In the genomic region with DNA sequence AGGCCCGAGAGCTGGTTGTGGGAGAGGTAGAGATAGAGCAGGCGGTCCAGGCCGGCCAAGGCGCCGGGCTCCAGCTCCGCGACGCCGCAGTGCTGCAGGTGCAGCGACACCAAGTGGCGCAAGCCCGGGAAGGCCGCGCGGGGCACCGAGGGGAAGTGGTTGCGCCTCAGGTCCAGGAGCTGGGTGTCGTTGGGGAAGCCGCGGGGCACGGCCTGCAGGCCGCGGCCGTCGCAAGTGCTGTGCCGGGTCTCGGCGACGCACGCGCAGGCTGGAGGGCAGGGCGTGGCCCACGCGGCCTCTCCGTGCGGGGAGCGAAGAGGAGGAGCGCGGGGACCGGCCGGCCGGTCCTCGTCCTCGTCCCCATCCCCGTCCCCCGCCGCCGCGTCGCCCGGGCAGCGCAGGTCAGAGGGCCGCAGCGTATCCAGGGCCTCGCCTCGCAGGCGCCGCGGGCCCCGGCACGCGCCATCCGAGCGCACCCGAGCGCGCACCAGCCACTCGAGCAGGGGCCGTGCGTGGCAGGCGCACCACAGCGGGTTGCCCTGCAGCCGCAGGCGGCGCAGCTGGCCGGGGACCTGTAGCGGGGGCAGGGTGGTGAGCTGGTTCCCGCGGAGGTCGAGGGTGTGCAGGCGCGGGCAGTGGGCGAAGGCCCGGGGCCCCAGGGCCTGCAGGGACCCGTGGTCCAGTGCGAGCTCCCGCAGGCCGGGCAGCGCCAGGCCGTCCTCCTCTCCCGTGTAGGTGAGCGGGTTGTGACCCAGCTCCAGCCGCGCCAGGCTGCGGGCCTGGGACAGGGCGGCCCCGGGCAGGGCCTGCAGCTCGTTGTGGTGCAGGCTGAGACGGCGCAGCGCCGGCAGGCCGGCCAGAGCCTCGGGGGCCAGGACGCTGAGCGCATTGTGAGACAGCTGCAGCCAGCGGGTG, we compare ENCODE assay signal across 8 mouse cellular contexts. TPM values are rescaled to one million over a fixed set of nuclear protein-coding genes. Genes with fewer than 3 reads are reported as not detected.
A peak's percentile ranks its signal among the peaks of the same experiment; 100 is the strongest.
DNase-seq lines count a peak whose midpoint lies in the region; ATAC-seq lines count a peak whose summit lies in the region.

No protein-coding gene starts in this region.

- H3K27ac ChIP-seq in intestine, embryonic 15.5 days, result no peak overlapping the region
- no peak overlapping the region for H3K27ac ChIP-seq in midbrain, embryonic 12.5 days (replicated peaks)

- H3K4me2 ChIP-seq in intestine, embryonic 15.5 days (replicated peaks), result peak overlapping the region; percentile 99
- H3K4me2 ChIP-seq in midbrain, embryonic 12.5 days (replicated peaks), result peak overlapping the region; percentile 95

- peak overlapping the region; percentile 59 for H3K4me3 ChIP-seq in intestine, embryonic 15.5 days (replicated peaks)
- H3K4me3 ChIP-seq in midbrain, embryonic 12.5 days, result peak overlapping the region; percentile 56

- H3K4me1 ChIP-seq in intestine, embryonic 15.5 days (replicated peaks), result peaks cover 14% of the 10 kb centered on the region
- peaks cover 18% of the 10 kb centered on the region; the same call in 1 of the 2 replicates for H3K4me1 ChIP-seq in midbrain, embryonic 12.5 days

- WGBS in intestine, embryonic 15.5 days, result under 1% methylated on average over 93 of the region's 107 CpGs
- under 1% methylated on average over 67 of the region's 107 CpGs for WGBS in midbrain, embryonic 12.5 days

- no peaks in the 10 kb centered on the region for H3K9me3 ChIP-seq in intestine, embryonic 15.5 days
- no peaks in the 10 kb centered on the region for H3K9me3 ChIP-seq in midbrain, embryonic 12.5 days

- intact Hi-C loops in gastrocnemius, postnatal 36 days (cut with DNase I), result no loop called here
- intact Hi-C loops in left cerebral cortex, postnatal 4 days (cut with DNase I), result no loop called here

- H3K36me3 ChIP-seq in intestine, embryonic 15.5 days, result no peaks in the 10 kb centered on the region
- no peaks in the 10 kb centered on the region; the same call in 1 of the 2 replicates for H3K36me3 ChIP-seq in midbrain, embryonic 12.5 days

- peak; percentile 93 for DNase-seq in adrenal gland, adult 2 months
- peak; percentile 89 for DNase-seq in embryo, embryonic 10.5 days (ENCODE audit: low spot score)
- peak; percentile 78 to 79 for DNase-seq in gastrocnemius, postnatal 36 days
- DNase-seq in left cerebral cortex, postnatal 4 days, result peak; percentile 82
- DNase-seq in skeletal muscle tissue, adult 2 months (ENCODE audit: low read depth, low spot score), result peak; percentile 66
- no peak for DNase-seq in adipocyte (ENCODE audit: low spot score)

- peaks cover 38% of the 10 kb centered on the region for H3K27me3 ChIP-seq in intestine, embryonic 15.5 days (replicated peaks)
- H3K27me3 ChIP-seq in midbrain, embryonic 12.5 days, result peaks cover 51% of the 10 kb centered on the region

- peak; percentile 85 for ATAC-seq in intestine, embryonic 15.5 days
- ATAC-seq in midbrain, embryonic 12.5 days (ENCODE audit: low FRiP score, low read depth), result peak; percentile 80

- peak overlapping the region; percentile 58 for H3K9ac ChIP-seq in intestine, embryonic 15.5 days
- H3K9ac ChIP-seq in midbrain, embryonic 12.5 days (replicated peaks), result peak overlapping the region; percentile 72

RNA-seq across cellular contexts. Expression of a gene that starts 2.9 kb away (rescaled TPM):
- total RNA-seq in adrenal gland, adult 2 months (2021), result 1 to 10 TPM; 2.3 to 4.4 TPM
- polyA plus RNA-seq in adrenal gland, adult 2 months (2012; rRNA removed), result 32.2 and 38.7 TPM in 2 replicates
- 1 to 10 TPM in 1 of 2 experiments, under 1 TPM in 1; 0.67 to 1.4 TPM for total RNA-seq in gastrocnemius, postnatal 36 days (2021)
- polyA plus RNA-seq in intestine, embryonic 15.5 days (2015; fragmentation: Nextera tagmentation; extraction: Ambion mirVana), result 2.8 and 2.9 TPM in 2 replicates
- total RNA-seq in left cerebral cortex, postnatal 4 days (2021), result 10 to 100 TPM; 25.3 to 26.6 TPM
- 3.4 and 5.6 TPM in 2 replicates for polyA plus RNA-seq in midbrain, embryonic 12.5 days (2016; fragmentation: Nextera tagmentation; extraction: Ambion mirVana)

RNA-seq across cellular contexts. Expression of a gene that starts 30.5 kb away (rescaled TPM):
- 10 to 100 TPM; 15.7 to 22.1 TPM for total RNA-seq in adrenal gland, adult 2 months (2021)
- 11.2 and 12.8 TPM in 2 replicates for polyA plus RNA-seq in adrenal gland, adult 2 months (2012; rRNA removed)
- 1 to 10 TPM; 7.3 TPM for total RNA-seq in gastrocnemius, postnatal 36 days (2021)
- polyA plus RNA-seq in intestine, embryonic 15.5 days (2015; fragmentation: Nextera tagmentation; extraction: Ambion mirVana), result 21.5 and 22.2 TPM in 2 replicates
- 10 to 100 TPM; 35.6 to 39.8 TPM for total RNA-seq in left cerebral cortex, postnatal 4 days (2021)
- 34.5 and 36.8 TPM in 2 replicates for polyA plus RNA-seq in midbrain, embryonic 12.5 days (2016; fragmentation: Nextera tagmentation; extraction: Ambion mirVana)

RNA-seq across cellular contexts. Expression of a gene that starts 50.6 kb away (rescaled TPM):
- 10 to 100 TPM; 62.9 to 87.9 TPM for total RNA-seq in adrenal gland, adult 2 months (2021)
- 54.0 and 60.6 TPM in 2 replicates for polyA plus RNA-seq in adrenal gland, adult 2 months (2012; rRNA removed)
- total RNA-seq in gastrocnemius, postnatal 36 days (2021), result 10 to 100 TPM; 27.3 to 28.3 TPM
- polyA plus RNA-seq in intestine, embryonic 15.5 days (2015; fragmentation: Nextera tagmentation; extraction: Ambion mirVana), result 16.8 and 17.2 TPM in 2 replicates
- total RNA-seq in left cerebral cortex, postnatal 4 days (2021), result 100 to 1,000 TPM; 219 to 235 TPM
- 49.6 and 50.4 TPM in 2 replicates for polyA plus RNA-seq in midbrain, embryonic 12.5 days (2016; fragmentation: Nextera tagmentation; extraction: Ambion mirVana)

RNA-seq across cellular contexts. Expression of a gene that starts 51.1 kb away (rescaled TPM):
- total RNA-seq in adrenal gland, adult 2 months (2021), result 10 to 100 TPM; 57.1 to 73.0 TPM
- polyA plus RNA-seq in adrenal gland, adult 2 months (2012; rRNA removed), result 20.8 and 24.9 TPM in 2 replicates
- 10 to 100 TPM; 18.9 to 19.5 TPM for total RNA-seq in gastrocnemius, postnatal 36 days (2021)
- polyA plus RNA-seq in intestine, embryonic 15.5 days (2015; fragmentation: Nextera tagmentation; extraction: Ambion mirVana), result 95.0 and 102 TPM in 2 replicates
- 100 to 1,000 TPM; 170 to 180 TPM for total RNA-seq in left cerebral cortex, postnatal 4 days (2021)
- 161 and 165 TPM in 2 replicates for polyA plus RNA-seq in midbrain, embryonic 12.5 days (2016; fragmentation: Nextera tagmentation; extraction: Ambion mirVana)

Comparison
In these comparisons a context has a peak if more than half of its experiments do, and no peak if none do; other contexts are left out.
1. RNA of a gene that starts 2.9 kb away (total RNA-seq): 25.3 to 26.6 TPM in left cerebral cortex, postnatal 4 days; 2.3 to 4.4 TPM in adrenal gland, adult 2 months and 0.67 to 1.4 TPM in gastrocnemius, postnatal 36 days; every median in the first group is over 4 times any median in the second.